ENCODE assay signal across 12 mouse cellular contexts in genomic region chr13:99857879-99858278, GRCm38 (mm10). TPM values are rescaled to one million over a fixed set of nuclear protein-coding genes. Genes with fewer than 3 reads are reported as not detected.
A peak's percentile ranks its signal among the peaks of the same experiment; 100 is the strongest.
DNase-seq lines count a peak whose midpoint lies in the region; ATAC-seq and TF ChIP-seq lines count a peak whose summit lies in the region.
"Had no signal": no experiment of that assay in that cellular context is flagged by ENCODE, and none has a peak within 500 bp of the region (broad histone marks: within the 10 kb centered on the region; RNA-seq: fewer than 3 reads in every experiment).

No protein-coding gene starts in this region.

- H3K27me3 ChIP-seq in liver, postnatal 0 days (ENCODE audit: insufficient read depth, low read length): no peaks in the 10 kb centered on the region
- H3K27me3 ChIP-seq in heart, adult 2 months (ENCODE audit: control insufficient read depth, insufficient read depth, low read length): no peaks in the 10 kb centered on the region
- H3K27me3 ChIP-seq: neural tube, embryonic 13.5 days had no signal

- peak; percentile 7 for DNase-seq in liver, postnatal 0 days
- DNase-seq in liver: no peak
- peak; percentile 58 for DNase-seq in adipocyte (ENCODE audit: low spot score)
- DNase-seq in heart, adult 2 months: peak in 1 of 2 experiments; percentile 29
- peak; percentile 43 for DNase-seq in lung, postnatal 36 days
- DNase-seq in layer of hippocampus, adult 9-10 months (ENCODE audit: low spot score): no peak
- no peak for DNase-seq in spleen, postnatal 14 days (ENCODE audit: low spot score in 2 of 2)
- DNase-seq: thymus, postnatal 4 days had no signal

- no peak overlapping the region for H3K4me2 ChIP-seq in liver, postnatal 0 days (ENCODE audit: low read depth, low read length)
- H3K4me2 ChIP-seq: hindbrain, embryonic 14.5 days; neural tube, embryonic 13.5 days had no signal

- H3K9me3 ChIP-seq in liver, postnatal 0 days (ENCODE audit: low read length): peaks cover 6% of the 10 kb centered on the region
- H3K9me3 ChIP-seq: neural tube, embryonic 13.5 days had no signal

- no peak for TF ChIP-seq CTCF in liver, postnatal 0 days (IDR thresholded peaks at IDR 0.05; ENCODE audit: low read depth)
- no peak for TF ChIP-seq CTCF in heart, adult 2 months (IDR thresholded peaks at IDR 0.05)

- TF ChIP-seq POLR2A in heart, adult 2 months (IDR thresholded peaks at IDR 0.05; ENCODE audit: insufficient read depth, low read depth, low read length): no peak

- TF ChIP-seq EP300 in liver, postnatal 0 days (IDR thresholded peaks at IDR 0.05; ENCODE audit: low read depth): 0 out of 2 replicates have a peak, but pooled peaks have one; percentile 21
- TF ChIP-seq EP300 in heart, adult 2 months (IDR thresholded peaks at IDR 0.05; ENCODE audit: insufficient read depth, low read depth, low read length): no peak

- H3K36me3 ChIP-seq in liver, postnatal 0 days (replicated peaks; ENCODE audit: insufficient read depth, low read length): no peaks in the 10 kb centered on the region
- peaks cover 5% of the 10 kb centered on the region for H3K36me3 ChIP-seq in heart, adult 2 months (ENCODE audit: control insufficient read depth, insufficient read depth, low read length)
- H3K36me3 ChIP-seq: neural tube, embryonic 13.5 days had no signal

- 42% methylated on average over 2 of the region's 2 CpGs for WGBS in liver, postnatal 0 days (ENCODE audit: insufficient replicate concordance)
- WGBS in heart, adult 2 months: 0% methylated on average over 2 of the region's 2 CpGs

- no peak overlapping the region for H3K9ac ChIP-seq in liver, postnatal 0 days (replicated peaks)
- no peak overlapping the region for H3K9ac ChIP-seq in heart, adult 2 months (ENCODE audit: low read depth, low read length)
- H3K9ac ChIP-seq: hindbrain, embryonic 14.5 days; neural tube, embryonic 13.5 days had no signal

- no peaks in the 10 kb centered on the region for H3K79me2 ChIP-seq in heart, adult 2 months (replicated peaks; ENCODE audit: control insufficient read depth, insufficient read depth, low read length)

- intact Hi-C loops in heart, adult 2 months (cut with DNase I): loop anchor here (2.0 kb wide), 1 partner anchor 97 kb away; no protein-coding TSS in a partner anchor

- no peak overlapping the region for H3K4me3 ChIP-seq in liver, postnatal 0 days (ENCODE audit: low read depth, low read length)
- H3K4me3 ChIP-seq in heart, adult 2 months: no peak overlapping the region
- H3K4me3 ChIP-seq: erythroblast, embryonic 14.5 days; neural tube, embryonic 13.5 days had no signal

- no peaks in the 10 kb centered on the region for H3K4me1 ChIP-seq in liver, postnatal 0 days (ENCODE audit: insufficient read depth)
- peaks cover 4% of the 10 kb centered on the region for H3K4me1 ChIP-seq in heart, adult 2 months (ENCODE audit: control insufficient read depth, insufficient read depth, low read length)
- H3K4me1 ChIP-seq: neural tube, embryonic 13.5 days had no signal

- no peak overlapping the region for H3K27ac ChIP-seq in liver, postnatal 0 days (ENCODE audit: low read depth)
- H3K27ac ChIP-seq in heart, adult 2 months: peak overlapping the region; percentile 45
- H3K27ac ChIP-seq: hindbrain, embryonic 14.5 days; neural tube, embryonic 13.5 days had no signal

- ATAC-seq in liver, postnatal 0 days: no peak

RNA-seq across cellular contexts. Expression of gene Cartpt, which starts 43.0 kb away (rescaled TPM):
- polyA plus RNA-seq in liver, postnatal 0 days (2015; fragmentation: Nextera tagmentation; extraction: Ambion mirVana): not detected in 2 replicates
- under 1 TPM; 0.26 to 0.41 TPM for total RNA-seq in heart, adult 2 months (2021)
- polyA plus RNA-seq in heart, adult 2 months (2012; rRNA removed): 0.25 and 0.79 TPM in 2 replicates
- polyA plus RNA-seq: erythroblast, embryonic 14.5 days; spleen, adult 2 months had no signal

Comparison
In these comparisons a context has a peak if more than half of its experiments do, and no peak if none do; other contexts are left out.
1. DNase-seq: peak in liver, postnatal 0 days (single experiment), adipocyte (single experiment) and lung, postnatal 36 days (single experiment); none in liver (single experiment), layer of hippocampus, adult 9-10 months (single experiment) and spleen, postnatal 14 days (0 of 2).